Mouse (Mus musculus) right cerebral cortex, adult 2 months (tissue): ENCODE measurements around the gene Dido1.
A peak's percentile ranks its signal among the peaks of the same experiment; 100 is the strongest.
"Not testable (repeated sequence)": the region's sequence is repeated elsewhere in the genome, so short reads cannot be mapped to it uniquely, and the experiment has no call there.

Experiments
- DNase-seq, 2 experiments: peaks; one replicate each; pipeline ENCODE4 v3.0.0; 2021 to 2022; ENCODE audit warnings: low spot score in 2 of 2

Dido1 gene

DNA sequence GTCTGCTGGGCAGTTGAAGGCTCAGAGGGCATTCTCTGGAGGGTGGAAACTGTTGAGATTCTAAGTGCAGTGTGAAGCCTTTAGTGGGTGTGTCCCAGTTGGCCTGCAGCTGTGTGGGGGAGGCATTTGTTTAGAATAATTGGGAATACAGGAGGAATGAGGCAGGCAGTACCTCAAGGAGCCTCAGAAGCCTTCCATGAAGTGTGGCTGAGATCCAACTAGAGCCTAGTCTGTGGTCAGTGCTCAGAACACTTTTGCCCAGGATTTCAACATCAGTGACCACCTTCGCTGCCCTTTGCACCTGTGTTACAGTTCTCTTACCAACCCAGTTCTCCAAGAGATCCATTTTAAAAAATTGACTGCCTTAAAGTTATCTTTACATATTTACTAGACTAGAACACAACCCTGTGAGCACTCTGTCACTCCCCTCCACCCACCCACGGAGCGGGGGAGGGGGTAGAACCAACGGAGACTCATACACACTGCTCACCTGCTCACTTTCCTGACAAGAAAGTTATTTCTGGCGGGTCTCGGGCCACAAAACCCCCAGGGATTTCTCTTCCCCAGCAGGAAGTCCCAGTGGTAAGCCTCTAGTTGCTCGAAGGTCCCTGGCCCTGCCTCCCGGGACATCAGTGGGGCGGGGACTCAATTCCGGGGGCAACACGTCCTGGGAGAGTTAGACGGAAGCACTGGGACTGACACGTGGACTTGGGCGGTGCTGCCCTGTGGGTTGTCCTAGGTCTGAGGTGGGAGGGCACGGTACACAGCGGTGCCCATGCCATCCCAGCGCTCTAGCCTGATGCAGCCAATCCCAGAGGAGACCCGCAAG, 15.0 kb upstream of the Dido1 start, which contains the start of gene Slc17a9:
Slc17a9 (plus strand) TSS at position 679 of the 829 bp plus-strand sequence.
- peak in 1 of 2 experiments; percentile 20 for DNase-seq

DNA sequence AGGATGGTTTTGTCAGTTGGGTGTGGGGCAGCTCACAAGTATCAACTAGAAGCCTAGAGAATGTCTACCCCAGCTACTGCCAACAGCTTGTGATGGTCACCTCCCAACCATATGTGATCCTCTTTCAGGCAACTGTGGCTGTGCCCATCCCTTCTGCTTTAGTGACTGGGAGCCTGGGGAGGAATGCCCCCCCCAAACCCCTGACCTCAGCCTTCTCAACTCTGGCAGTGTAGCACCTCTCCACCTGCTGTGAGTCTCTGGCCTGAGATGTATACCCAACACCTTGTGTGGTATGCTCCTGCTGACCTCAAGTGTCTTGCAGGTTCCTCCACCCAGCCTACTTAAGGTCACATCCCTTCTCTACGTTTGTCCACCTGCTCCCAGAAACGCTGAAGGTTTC, 14.1 kb upstream of the Dido1 start:
- DNase-seq, result no peak

DNA sequence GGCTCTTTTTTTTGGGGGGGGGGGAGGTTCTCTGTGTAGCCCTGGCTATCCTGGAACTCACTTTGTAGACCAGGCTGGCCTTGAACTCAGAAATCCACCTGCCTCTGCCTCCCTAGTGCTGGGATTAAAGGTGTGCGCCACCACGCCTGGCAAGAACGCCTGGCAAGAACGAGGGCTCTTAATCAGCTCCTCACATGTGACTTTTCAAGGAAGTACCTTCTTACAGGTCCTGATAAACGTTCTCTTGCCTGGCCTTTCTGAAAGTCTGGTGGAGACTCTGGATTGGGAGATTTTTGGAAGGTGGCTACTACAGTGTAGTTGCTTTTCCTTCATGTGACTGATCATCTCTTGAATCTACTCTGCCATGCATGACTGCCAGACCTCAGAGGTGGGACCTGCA, 12.9 kb upstream of the Dido1 start:
- not testable (repeated sequence) for DNase-seq

DNA sequence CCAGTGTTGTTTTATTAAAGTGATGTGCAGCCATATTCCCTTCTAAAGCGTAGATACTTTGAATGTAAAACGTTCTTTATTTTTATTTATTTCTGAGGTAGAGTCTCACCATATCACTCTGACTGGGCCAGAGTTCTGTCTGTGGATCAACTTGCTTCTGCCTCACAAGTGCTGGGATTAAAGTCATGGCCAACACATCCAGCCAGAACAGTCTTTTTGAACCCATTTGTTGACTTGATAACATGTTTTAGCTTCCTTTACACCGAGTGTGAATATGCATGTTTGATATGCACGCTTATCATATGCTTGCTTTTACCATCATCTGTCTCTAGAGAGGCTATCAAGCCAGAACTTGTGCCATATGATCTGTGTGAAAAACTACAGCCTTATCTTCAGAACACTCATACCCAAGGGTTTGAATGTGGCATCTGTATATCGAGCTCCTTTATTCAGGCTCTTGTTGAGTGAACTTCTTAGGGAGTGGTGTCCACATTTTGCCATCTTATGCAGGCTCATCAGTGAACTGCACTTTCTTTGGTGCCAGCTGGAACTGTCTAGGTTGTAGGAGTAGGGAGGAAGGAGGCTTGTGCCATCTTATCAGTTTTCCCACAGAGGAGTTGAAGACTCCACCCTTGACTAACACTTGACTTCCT, 2.4 kb upstream of the Dido1 start:
- DNase-seq, result no peak

DNA sequence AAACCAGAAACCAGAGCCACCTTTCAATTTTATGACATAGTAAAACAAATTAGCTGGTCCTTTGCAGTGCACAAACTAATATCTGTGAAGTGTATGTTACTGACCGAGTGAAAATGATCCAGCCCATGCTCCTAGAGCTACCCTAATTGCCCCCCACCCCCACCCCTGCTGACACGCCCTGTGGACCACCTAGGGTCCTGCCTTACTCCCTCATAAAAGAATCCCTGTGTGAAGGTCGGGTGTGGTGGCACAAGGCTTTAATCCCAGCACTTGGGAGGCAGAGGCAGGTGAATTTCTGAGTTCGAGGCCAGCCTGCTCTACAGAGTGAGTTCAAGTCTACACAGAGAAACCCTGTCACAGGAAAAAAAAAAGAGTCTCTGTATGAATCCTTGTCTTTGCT, 1.7 kb upstream of the Dido1 start:
- no peak for DNase-seq

DNA sequence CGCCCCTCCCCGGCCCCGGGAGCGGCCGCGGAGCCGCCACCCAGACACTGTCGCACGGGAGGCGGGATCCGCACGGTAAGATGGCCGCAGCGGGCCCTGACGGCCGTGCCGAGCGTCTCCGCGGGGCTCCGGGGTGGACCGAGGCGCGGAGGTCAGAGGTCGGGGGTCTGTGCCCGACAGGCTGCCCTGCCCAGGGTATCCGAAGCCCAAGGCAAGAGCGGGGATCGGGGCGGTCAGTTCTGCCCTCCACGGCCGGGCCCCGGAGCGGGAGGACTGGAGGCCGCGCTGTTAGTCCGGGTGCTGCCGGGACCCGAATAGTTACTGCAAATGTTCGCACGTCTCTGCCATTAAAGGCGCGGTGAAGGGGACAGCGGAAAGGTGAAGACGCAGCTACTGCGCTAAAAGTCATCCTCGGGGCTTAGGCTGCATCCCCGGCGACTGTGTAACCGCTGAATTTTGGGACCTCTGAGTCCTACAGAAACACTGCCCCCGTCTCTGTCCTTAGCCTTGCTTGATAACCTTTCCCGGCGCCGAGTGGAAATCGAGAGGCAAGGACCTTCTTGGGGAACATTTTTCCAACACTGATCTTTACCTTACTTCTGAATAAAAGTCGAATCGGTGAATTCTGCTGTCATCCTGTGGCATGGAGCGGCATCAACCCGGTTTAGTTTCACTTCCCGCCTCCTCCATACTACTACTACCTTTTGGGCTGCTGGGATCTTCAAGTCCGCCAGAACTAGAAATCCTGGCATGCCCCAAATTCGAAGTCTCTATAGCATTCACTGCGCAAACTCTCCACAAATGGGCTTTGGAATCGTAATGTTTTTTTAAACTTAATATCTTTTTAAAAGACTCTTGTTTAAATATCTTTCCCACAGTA, 717 bp upstream of the Dido1 start:
- no peak for DNase-seq

DNA sequence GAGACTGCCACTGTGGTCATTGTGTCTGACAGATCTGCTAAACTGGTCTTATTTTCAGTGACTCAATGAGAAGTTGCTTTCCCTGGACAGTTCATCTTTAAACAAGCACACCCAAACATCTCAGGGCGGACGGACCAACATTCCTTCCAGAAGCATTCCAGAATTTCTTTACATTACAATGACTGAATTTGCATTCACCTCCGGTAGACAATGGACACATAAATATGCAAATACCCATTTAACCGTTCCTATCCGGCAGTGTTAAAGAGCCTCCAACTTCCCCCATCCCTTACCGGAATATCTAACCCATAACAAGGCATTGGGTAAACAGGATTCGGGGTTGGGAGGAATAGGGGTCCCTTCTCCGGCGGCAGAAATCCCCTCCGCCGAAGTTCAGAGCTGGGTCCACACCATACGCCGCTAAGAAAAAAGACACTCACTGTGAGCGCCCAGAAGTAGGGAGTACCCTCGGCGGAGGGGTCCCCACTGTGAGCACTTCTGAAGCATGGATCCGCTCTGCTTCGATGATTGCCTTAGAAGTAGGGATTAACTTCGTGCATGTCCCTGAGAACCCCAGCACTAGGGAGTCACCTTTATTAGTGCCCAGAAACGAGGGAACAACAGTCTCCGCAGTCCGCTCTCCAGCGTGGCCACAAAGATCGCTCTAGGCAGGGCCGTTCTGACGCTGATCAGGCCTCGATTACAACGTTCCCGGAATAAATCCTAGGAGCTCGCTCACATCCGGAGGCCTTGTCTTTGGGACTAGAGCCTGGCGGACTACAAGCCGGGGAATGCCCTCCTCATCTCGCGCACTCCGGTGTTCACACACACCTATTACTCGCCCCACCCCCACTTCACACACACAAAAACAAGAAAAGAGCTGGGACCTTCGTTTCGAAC, 526 bp downstream of the Dido1 start:
- no peak for DNase-seq

GRCm38 (mm10) chr2:180705975-180706374, 3.8 kb downstream of the Dido1 start:
- DNase-seq, result no peak

GRCm38 (mm10) chr2:180705066-180705465, 4.7 kb downstream of the Dido1 start:
- no peak for DNase-seq

DNA sequence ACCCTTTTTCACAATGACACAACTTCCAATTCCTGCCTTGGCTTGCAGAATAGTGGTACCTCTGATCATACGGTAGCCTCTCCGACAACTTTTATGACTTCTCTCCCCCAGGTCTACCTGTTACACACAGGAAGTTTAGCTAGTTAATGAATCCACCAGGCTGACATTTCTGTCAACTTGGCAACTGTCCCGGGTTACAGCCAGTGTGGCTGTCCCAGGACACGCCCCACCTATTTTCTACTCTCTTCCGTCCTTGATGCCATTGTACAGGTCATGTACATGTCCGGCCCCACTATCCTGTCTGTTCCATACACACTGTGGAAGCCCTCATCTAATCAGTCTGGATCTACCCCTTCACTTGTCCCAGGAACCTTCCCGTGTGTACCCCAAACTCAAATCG, 5.2 kb downstream of the Dido1 start:
- DNase-seq, result no peak

GRCm38 (mm10) chr2:180703645-180704359, 6.0 kb downstream of the Dido1 start:
- no peak for DNase-seq

GRCm38 (mm10) chr2:180703175-180703574, 6.6 kb downstream of the Dido1 start:
- DNase-seq, result no peak

GRCm38 (mm10) chr2:180702701-180703149, 7.1 kb downstream of the Dido1 start:
- no peak for DNase-seq

DNA sequence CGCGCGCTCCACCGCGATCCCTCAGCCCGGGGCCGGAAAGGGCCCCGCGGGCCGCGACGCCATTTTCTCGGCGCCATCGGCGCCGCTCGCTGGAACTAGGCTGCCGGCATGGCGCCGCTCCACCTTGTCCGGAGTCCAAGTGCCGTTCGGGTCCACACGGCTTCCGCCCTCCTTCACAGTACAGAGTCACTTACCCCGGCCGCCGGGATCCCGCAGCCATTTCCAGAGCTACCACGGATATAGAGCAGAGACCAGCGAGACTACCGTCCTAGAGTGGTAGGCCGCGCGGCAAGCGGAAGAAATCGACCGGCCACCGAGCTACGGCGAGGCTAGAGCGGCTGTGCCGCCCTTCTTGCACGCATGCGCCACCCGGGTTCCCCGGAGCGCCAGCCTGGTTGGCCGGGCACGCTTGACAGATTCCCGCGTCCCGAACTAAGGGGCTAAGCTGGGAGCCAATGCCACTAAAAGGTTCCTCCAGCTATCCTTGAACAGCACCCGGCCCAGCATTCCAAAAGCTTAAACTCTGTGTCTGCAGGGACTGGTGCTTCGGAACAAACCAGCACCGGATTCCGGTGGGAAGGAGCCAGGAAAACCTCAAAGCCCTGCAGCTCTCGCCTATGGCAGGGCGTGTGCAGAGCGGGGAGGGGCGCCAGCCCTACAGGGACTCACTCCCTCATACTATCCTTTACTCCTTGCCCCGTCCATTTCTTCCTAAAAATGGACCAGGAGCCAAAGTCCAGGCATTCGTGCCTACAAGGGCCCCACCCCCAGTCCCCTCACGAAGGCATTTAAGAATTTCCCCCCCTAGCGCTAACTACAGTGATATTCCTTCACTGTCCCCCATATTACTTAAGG, 7.8 kb downstream of the Dido1 start:
- DNase-seq, result peak; percentile 90 to 92

DNA sequence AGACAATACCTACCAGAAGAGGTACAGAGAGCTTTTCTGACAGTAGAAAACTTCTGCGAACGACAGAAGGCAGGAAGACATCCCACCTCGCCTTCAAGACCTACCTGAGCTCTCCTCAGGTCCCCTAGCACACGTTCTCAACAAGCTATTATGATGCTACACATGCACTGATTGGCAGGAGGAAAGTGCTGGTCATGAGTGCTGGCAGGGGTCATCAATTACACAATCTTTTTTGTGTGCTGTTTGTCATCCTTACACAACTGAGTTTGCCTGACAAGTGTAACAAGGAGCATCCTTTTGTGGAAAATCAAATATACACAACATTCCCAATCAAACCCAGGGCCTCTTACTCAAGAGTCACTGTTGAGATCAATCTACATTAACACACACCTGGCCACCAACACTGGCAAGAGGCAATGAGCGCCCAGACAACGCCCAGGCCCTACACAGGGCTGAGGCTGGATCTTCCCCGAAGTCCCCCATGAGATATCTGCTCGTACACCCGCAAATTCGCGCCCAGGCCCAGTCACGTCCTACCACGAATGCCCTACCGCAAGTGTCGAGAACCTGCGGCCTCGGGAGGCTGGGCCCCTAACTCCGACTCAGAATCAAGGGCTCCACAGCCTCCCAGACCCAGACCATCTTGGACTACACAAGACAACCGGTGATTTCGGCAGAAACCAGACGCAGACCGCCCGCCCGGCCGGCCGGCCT, 8.6 kb downstream of the Dido1 start:
- DNase-seq, result no peak

GRCm38 (mm10) chr2:180700457-180700856, 9.3 kb downstream of the Dido1 start:
- DNase-seq, result no peak

DNA sequence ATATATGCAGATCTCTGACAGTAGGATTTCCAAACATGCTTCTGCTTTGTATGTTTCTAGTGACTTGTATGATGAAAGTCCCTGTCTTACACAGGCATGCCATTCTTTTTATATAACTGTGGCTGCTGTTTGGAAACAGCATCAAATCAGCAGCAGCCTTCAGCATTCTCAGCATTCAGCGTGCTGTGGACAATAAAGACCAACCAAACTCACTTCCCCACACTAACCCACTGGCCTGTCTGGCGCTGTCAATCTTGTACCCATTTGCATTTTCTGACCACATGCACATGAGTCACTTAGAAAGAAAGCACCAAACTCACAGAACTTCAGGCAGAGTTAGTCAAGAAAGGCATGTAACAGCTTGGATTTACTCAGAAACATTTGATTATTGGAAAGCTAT, 14.6 kb downstream of the Dido1 start:
- DNase-seq, result no peak

GRCm38 (mm10) chr2:180692630-180693029, 17.2 kb downstream of the Dido1 start:
- DNase-seq, result no peak

- DNase-seq, result no peak
Measured at GRCm38 (mm10) chr2:180689841-180690240, 20.0 kb downstream of the Dido1 start.
